Mouse (Mus musculus): ENCODE data around the gene Itgb3bp.

Gene Itgb3bp

DNA sequence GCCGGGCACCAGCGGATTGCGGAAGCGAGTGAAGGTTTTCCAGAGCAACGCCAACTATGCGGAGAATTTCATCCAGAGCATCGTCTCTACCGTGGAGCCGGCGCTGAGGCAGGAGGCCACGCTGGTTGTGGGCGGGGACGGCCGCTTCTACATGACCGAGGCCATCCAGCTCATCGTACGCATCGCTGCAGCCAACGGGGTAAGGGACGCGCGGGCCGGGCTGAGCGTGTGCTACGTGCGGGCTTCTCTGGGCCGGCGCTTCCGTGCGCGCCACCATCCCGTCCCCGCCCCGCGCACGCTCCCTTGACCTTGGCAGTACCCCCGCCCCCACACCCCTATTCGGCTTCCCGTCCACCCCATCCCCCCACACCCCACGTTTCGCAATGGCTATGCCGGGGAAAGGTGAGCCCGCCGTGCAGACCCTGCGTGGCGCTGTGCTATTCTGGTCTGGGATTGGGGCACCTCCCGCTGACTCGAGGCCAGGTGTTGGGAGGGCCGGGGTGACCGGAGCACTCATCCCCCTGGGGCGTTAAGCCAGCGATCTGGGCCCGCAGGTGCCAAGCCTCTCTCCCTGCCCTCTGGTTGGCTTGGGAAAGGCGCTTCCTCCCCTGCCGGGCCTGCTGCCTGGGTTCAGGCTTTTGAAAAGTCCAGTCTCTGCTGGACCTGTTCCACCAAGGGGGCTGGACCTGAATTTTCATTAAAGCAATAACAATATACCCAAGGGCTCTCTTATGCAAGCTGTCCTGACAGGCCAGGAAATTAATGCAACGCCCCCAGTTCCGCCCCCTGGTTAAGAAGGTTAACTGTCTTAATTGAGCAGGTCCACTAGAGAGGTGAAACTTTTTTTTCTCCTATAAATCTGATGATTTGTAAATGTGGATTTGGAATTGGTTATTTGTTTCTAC, at the start of gene Itgb3bp:
TSS of gene Itgb3bp (minus strand) at position 201 of the 905 bp plus-strand sequence.
- in situ Hi-C loops (cut with MboI, MseI) = loop anchor here (5.0 to 25.0 kb wide), 2 partner anchors 52 to 1018 kb away; partner anchors contain the start of gene Usp1

DNA sequence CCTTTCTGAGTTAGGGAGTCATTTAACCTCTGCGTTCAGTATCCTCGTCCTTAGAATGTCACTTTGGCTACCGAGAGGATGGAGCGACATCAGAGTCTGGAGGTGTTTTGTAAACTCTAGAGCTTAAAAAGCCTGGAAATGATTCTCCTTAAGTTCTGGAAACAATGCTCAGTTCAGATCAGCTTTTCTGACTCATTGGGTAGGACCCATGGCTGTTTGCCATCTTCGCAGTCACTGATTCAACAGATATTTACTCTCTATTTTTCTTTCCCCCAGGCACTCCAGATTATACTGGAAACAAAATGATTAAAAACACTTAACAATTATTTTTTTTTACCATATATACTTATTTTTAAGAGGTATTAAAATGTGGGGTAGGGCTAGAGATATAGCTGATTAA, 49.7 kb upstream of the Itgb3bp start:
- in situ Hi-C loops (cut with MboI, MseI) = no loop called here

DNA sequence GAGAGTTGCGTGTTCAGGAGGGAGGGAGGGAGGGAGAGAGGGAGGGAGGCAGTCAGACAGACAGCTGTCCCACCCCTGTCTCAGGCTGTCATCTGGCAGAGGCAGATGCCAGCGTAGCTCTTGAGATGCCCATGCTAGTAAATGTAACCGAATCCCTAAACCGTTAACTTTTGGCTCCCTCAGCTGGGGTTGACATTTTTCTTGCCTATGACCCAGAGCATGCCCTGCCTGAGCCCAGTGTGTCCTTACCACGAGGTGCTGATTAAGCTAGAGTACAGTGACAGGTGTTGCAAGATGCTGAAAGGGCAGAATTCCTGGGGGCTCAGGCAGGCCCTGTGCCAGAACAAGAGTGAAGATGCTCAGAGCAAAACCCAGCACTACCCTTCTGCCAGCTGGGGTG, 44.8 kb upstream of the Itgb3bp start:
- in situ Hi-C loops (cut with MboI, MseI) = no loop called here

DNA sequence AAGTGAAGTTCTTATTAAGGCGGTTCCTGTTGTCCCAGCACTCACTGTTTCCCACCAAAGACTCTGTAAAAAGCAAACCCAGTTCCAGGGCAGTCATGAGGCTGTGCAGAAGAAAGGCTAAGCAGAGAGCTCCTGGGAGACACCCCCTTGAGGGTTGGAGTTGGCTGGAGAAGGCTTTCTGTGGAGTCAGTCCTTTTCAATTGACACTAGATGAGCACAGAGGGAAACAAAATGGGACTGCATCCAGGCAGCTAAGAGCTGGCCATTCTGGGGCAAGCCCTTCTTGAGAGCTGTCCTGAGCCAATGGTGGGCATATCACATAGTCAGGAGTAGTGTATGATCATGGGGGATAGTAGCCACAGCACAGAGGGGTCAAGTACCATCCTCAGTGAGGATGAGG, 44.3 kb upstream of the Itgb3bp start:
- in situ Hi-C loops (cut with MboI, MseI) = no loop called here

DNA sequence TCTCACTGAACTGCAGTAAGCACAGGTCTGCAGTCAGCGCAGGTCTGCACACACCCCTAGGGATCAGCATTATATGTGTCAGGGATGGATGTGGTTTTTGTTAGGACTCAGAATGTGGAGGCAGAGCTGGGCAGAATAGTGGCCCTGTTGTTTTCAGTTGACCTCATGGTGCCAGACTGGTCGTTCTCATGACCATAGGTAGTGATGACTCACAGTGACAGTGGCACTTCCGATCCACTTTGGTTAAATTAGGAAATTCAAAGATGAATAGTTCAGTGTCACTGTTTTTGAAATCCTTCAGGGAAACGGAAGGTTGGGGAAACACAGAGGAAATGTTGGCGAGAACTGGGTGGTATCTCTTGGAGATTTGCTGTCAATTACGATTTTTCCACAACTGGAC, 43.3 kb upstream of the Itgb3bp start:
- in situ Hi-C loops (cut with MboI, MseI) = no loop called here

DNA sequence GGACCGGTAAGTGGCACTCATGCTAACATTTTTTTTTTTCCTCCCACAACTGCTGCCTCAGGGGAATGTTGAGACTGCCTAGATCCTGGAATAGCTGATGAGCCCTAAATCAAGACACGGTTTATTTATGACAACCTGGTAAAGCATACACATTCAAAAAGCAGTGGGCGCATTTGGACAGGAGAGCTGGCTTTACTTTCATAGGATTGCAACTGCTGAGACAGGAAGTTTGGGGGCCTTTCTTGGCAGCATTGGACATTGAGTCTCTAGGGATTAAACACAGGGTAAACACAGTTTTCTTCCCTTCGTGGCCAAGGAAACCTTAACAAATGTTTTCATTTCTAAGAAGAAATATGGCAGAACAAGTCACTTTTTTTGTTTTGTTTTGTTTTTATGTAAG, 40.5 kb upstream of the Itgb3bp start:
- in situ Hi-C loops (cut with MboI, MseI) = no loop called here

DNA sequence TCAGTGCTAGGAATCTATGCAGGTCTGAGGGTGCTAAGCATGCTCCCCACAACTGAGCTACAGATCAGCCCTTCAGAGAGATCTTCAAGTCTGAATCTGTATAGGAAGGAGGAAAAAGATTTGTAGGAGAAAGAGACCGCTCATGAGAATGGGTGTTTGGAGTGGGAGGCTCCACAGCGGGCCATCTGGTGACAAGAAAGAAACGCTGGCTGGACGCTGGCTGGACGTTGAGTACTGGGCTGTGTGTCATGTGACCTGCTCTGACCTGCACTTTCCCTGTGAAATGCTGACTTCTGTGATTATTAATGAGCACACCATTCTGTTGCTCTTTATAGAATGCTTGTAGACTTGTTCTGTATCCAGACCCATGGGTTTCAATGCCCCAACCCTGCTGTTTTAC, 39.7 kb upstream of the Itgb3bp start:
- in situ Hi-C loops (cut with MboI, MseI) = no loop called here

DNA sequence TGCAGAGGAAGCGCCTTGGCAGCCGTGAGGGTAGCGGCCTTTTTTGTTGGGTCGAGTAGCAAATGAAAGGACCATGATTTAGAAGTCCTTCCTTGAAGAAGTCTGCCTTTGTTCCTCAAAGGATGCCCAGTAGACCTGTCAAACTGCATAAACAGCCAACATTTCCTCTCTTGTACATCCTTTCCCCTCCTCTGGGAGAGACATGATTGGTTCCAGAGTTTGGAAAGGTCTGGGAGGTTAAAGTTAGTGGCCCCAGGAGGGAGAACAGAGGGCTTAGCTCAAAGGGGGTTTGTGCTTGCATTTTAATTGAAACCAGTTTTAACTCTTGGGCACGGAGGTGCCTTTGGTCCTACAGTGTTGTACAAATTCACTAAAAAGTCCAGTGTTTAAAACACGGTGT, 36.9 kb upstream of the Itgb3bp start:
- in situ Hi-C loops (cut with MboI, MseI) = no loop called here

DNA sequence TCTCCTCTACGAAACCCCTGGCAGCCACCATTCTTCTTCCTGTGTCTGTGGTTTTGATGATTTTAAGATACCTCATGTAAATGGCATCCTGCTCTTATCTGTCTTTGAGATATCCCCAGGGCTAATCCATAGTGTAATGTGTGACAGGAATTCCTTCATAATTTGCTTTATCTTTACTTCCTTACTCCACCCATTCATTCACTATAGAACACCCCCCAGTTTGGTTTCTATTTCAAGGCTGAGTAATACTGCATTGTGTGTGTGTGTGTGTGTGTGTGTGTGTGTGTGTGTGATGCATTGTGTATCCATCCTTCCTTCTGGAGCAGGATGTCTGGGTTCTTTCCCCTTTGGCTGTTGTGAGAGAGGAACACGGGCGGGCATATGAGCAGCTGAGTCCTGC, 29.7 kb upstream of the Itgb3bp start:
- in situ Hi-C loops (cut with MboI, MseI) = no loop called here

DNA sequence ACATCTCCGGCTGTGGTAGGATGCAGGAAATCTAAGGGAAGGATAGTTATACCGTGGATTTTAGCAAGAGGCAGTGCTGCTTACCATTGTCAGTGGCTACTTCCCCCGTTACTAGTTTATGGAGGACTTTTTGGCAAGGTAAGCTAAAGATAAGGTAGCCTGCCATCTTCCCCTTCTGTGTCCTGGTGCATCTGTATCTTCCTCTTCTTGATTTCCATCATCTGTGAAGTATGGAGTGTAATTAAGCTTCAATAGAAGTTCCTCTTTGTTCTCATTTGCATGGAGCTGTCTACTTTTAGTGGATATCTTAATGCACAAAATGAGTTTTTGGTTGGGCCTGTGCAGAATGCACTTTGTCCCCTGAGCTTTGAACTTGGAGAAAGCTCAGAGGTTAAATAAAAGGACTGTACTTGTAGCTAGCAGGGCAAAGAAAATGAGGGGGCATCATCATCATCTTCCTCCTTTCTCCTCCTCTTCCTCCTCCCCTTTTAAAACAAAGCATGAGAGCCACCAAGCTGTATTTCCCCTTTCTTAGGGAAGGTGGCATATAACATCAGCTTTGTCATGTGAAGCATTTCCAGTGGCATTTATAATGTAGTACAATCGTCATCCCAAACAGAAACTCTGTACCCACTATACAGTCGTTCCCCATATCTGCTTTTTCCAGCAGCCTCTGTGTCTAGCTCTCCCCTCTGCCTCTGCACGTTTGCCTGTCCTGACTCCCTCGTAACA, 28.6 kb upstream of the Itgb3bp start:
- in situ Hi-C loops (cut with MboI, MseI) = no loop called here

DNA sequence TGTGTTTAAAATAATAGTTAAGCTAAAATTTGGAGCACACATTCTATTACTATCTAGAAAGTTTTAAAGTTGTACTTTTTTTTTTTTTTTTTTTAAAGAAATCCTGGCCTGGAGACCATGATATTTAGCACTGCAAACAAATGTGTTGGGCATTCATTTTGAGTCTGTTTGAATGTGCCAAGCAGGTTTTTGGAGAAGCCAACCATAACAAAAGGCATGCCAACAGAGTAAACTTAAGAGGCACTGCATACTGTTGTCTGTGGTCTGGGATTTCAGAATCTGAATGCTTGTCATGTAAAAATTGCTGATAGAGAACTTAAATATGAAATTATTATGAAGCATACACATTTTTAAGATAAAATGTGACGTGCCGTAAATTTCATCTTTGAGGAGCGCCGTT, 27.6 kb upstream of the Itgb3bp start:
- in situ Hi-C loops (cut with MboI, MseI) = no loop called here

DNA sequence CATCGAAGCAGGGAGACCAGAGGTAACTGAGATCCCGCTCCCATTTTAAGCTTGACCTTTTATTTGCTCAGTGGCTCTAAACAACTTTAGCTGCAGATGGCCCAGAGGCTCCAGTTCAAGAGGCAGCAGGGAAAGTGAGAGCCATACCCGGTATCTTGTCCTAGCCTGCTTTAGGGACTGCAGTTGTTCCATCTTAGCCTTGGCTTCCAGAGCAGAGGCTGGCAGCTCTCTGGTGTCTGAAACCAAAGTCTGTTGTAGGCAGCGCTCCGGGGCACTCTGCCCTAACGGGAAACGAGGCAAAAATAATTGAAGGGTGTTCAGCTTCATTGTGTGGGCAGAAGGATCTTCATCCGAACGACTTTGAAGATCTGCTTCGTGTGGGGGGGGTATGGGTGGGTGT, 25.8 kb upstream of the Itgb3bp start:
- in situ Hi-C loops (cut with MboI, MseI) = no loop called here

DNA sequence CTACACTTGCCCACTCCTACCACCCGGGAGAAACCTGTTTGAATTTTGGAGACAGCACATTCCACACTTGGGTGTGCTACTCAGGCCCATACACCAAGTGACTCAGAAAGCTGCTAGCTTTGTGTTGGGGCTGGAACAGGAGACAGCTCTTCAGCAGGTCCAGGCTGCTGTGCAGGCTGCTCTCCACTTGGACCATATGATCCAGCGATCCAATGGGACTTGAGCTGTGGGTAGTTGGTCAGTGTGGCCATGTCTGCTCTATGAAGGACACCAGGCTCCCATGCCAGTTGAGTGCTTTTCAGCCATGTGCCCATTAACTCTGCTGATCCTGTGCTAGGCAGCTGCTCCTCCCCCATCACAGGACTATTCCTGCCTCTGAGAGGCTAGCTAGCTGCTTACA, 24.3 kb upstream of the Itgb3bp start:
- in situ Hi-C loops (cut with MboI, MseI) = loop anchor here (5.0 kb wide), 1 partner anchor 453 kb away; no protein-coding TSS in a partner anchor

DNA sequence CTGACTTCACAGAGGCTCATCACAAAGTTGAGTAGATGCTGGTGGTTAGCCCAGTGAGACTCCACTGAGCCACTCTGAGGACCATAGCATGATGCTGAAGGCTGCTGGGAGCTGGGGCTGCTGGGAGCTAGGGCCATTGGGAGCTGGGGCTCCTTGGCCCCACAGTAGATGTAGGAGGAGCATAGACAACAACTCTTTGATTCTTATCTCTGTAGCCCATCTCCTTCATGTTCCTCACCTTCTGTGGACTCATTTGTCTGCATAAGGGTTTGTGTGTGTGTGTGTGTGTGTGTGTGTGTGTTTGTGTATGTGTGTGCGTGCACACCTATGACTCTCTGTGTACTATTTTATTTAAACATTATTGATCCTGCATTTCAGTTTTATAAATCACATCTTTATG, 18.3 kb upstream of the Itgb3bp start:
- in situ Hi-C loops (cut with MboI, MseI) = loop anchor here (25.0 kb wide), 1 partner anchor 1036 kb away; the partner anchor contains the start of gene Usp1

DNA sequence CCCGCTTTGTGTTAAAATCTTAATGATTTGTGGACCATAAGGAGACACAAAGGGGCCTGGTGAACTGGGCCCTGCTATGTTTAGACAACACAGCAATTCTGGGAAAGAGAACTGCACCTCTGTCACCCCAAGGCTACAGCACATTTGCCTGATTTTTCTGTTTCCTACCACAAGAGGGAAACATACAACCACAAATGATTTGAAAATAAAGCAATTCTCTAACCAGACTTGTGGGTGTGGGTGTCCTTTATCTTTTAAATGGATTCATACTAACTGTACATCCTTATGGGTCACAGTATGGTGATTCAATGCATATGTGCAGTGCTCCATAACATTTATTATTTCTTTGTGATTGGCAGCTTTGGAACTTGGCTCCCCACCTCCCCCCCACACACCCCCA, 17.6 kb upstream of the Itgb3bp start:
- in situ Hi-C loops (cut with MboI, MseI) = loop anchor here (25.0 kb wide), 1 partner anchor 1035 kb away; the partner anchor contains the start of gene Usp1

DNA sequence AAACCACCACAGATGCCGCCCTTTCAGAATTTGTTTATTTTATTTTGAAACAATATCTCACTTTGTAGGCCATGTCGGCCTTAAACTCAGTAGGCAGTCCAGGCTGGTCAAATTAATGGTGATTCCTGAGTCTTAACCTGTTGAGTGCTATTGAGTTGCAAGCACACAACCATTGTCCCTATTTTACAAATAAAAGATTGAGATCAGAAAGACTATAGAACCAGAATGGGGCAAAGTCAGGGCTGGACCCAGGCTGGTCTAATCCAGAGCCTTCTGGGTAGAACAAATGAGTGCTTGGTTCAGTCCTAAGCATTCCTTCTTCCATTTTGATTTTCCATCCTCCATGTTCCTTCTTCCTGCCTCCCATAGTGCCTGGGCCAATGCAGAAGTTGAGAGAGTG, 16.9 kb upstream of the Itgb3bp start:
- in situ Hi-C loops (cut with MboI, MseI) = loop anchor here (25.0 kb wide), 1 partner anchor 1034 kb away; the partner anchor contains the start of gene Usp1

DNA sequence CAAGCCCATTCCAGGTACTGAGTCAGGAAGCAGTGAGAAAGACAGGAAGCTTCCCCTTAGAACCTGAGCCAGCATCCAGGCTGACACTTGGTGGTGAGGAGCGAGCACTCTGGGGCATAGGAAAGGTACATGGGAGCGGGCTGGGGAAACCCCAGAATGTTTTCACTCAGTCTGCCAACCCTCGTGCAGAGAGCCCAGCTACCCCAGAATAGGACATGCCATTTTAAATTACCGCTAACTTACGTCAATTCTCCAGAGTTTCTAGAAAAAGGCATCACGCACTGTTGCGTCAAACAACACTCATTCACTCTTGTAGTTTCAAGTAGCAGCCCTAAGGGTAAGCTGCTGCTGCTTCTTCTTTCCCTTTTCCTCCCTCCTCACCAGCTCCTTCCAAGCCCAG, 15.4 kb upstream of the Itgb3bp start:
- in situ Hi-C loops (cut with MboI, MseI) = loop anchor here (25.0 kb wide), 1 partner anchor 1033 kb away; the partner anchor contains the start of gene Usp1

DNA sequence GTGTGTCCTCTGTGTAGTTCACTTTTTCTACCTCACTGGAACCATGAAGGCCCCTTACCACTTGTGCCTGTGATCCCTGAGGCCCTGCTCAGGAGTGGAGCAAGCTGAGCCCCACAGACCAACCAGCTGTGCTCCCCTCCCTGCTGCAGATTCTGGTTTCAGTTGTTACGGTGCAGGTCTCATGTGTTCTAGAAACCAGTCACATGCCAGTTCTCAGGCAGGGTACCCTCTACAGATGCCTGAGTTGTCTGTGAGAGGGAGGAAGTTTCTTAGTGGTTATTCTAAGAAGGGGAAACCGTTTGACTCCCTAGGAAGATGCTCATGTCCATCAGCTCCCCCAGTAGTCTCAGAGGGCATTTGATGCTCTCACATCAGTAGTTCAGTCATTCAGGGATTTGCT, 15.0 kb upstream of the Itgb3bp start:
- in situ Hi-C loops (cut with MboI, MseI) = loop anchor here (25.0 kb wide), 1 partner anchor 1032 kb away; the partner anchor contains the start of gene Usp1

DNA sequence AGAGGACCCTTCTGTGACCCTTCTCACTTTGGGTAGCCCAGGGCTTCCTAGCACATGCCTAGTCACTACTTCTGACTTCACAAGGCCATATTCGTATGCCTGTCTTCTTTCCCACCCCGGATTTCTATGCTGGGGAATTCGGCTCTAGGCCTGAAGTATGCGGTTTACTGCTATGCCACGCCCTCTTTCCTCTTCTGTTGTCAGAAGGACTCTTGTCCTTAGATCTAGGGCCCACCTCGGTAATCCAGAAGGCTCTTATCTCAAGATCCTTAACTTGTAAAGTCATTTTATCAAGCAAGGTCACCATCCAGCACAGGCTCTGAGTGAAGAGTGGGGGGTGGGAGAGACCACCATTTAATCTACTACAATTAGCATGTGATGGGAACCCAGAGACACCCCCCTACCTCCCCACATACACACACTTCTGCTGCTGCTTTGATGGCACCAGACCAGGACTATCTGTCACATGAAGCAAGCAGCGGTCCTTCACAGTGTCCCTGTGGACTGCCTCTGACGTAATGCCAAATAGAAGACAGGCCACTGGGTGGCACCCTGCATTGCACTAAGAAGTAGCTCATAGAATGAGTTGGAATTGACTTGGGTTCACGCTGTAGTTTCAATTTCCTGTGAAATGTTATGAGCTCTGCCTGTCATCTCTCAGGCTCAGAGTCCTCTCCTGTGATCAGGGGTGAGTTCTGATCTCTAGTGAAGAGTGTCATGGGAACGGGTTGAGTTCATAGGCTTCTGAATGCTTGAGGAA, 12.2 kb upstream of the Itgb3bp start:
- in situ Hi-C loops (cut with MboI, MseI) = loop anchor here (25.0 kb wide), 1 partner anchor 1030 kb away; the partner anchor contains the start of gene Usp1

DNA sequence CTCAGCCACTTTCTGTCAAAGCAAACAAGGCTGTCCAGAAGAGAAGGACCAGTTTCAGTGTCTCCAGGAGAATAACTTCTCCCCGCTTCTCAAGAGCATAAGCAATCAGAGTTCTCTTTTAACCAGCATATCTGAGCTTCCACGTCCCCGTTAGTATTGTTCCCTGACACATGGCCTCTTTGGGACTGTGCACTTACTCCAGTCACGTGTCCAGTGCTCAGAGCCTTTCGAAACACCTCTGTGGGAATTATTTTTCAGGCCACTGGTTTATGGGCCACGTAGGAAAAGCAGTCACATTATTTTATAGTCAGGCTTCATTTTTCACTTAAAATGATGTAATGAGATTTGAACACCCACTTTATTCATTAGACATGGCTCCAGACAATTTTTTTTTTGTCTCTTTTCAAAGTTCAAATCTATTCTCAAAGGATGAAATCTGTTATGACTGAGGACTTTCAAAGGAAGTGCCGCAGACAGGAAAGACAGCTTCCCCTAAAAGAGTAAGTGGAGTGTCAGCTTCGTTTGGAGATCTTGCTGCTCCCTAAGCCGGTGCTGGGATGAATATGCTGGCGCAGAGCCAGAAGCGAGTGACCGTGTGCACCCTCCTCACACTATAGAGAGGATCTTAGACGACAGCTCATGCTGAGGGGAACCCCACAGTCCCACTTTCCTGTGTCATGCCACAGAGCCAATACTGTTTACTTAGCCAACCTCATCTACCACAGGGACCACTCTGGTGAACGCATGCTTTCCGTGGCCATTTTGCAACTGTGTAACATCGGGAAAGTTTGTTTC, 10.3 kb upstream of the Itgb3bp start:
- in situ Hi-C loops (cut with MboI, MseI) = loop anchor here (25.0 kb wide), 1 partner anchor 1028 kb away; the partner anchor contains the start of gene Usp1

DNA sequence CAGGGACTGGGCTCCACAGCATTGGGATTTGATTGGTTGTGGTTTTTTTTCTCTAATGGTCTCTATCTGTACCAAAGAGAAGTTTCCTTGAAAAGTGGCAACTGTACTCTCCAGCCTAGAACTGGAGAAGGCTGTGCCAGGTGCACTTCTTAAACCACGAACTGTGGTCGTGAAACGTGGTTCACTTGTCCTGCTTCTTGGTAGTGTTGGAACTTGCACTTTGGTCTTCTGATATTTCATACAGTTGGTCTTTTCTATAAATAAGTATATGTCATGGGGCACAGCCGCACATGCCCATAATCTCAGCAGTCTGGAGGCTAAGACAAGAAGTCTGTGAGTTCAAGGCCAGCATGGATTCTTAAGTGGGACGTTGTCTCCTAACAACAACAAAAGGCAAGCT, 6.7 kb upstream of the Itgb3bp start:
- in situ Hi-C loops (cut with MboI, MseI) = loop anchor here (25.0 kb wide), 1 partner anchor 1024 kb away; the partner anchor contains the start of gene Usp1
